Mouse (Mus musculus) cerebellum, adult 2 months (tissue): ENCODE results near the gene Platr17. TPM values are rescaled to one million over a fixed set of nuclear protein-coding genes. Genes with fewer than 3 reads are reported as not detected.
"Not testable (repeated sequence)": the region's sequence is repeated elsewhere in the genome, so short reads cannot be mapped to it uniquely, and the experiment has no call there.

Experiments
- DNase-seq, 2 experiments: peaks; one replicate each; pipeline ENCODE4 v3.0.0; 2021
- H3K27ac ChIP-seq: fragments of 200-500 bp; 2 replicates; pipeline ENCODE4 v1.5.1; 2012; ENCODE audit warnings: low read length, control low read depth, inconsistent platforms; ENCODE audit not compliant: insufficient read depth
- H3K27me3 ChIP-seq: fragments of 200-500 bp; 2 replicates; pipeline ENCODE4 v1.6.1; 2012; ENCODE audit warnings: inconsistent platforms, mild to moderate bottlenecking, low read length, moderate library complexity; ENCODE audit not compliant: control insufficient read depth, insufficient read depth
- H3K4me1 ChIP-seq: fragments of 200-500 bp; 2 replicates; pipeline ENCODE4 v1.6.1; 2011; ENCODE audit warnings: low read length; ENCODE audit not compliant: control insufficient read depth, insufficient read depth
- H3K4me3 ChIP-seq: fragments of 200-500 bp; replicated peaks from 2 replicates; pipeline ENCODE3; 2011; ENCODE audit warnings: mild to moderate bottlenecking, low read depth, low read length, control low read depth; ENCODE audit not compliant: insufficient read depth
- CTCF ChIP-seq: fragments of 200-500 bp; IDR thresholded peaks from 2 replicates; pipeline ENCODE4 v1.5.1; 2011; ENCODE audit warnings: low read depth, mild to moderate bottlenecking, control low read depth, low read length, moderate library complexity, borderline replicate concordance; ENCODE audit not compliant: insufficient read depth
- POLR2A ChIP-seq: fragments of 200-500 bp; IDR thresholded peaks from 2 replicates; pipeline ENCODE4 v1.6.1; 2011; ENCODE audit warnings: low read length, control low read depth, borderline replicate concordance; ENCODE audit not compliant: insufficient read depth
- WGBS: fragments of 180-500 bp; shearing (Covaris S2); methylation state at CpG from one replicate; pipeline ENCODE4 v1.1.7; 2018; 5-methylcytosine and 5-hydroxymethylcytosine counted together
- polyA plus RNA-seq: library from polyadenylated mRNA; depleted of rRNA; stranded (reverse); fragments of >200 nt; gene quantifications from 2 replicates; pipeline ENCODE4 v1.2.3, GENCODE M21; 2012

Platr17 gene
- polyA plus RNA-seq, 1 experiment = 0.65 TPM

DNA sequence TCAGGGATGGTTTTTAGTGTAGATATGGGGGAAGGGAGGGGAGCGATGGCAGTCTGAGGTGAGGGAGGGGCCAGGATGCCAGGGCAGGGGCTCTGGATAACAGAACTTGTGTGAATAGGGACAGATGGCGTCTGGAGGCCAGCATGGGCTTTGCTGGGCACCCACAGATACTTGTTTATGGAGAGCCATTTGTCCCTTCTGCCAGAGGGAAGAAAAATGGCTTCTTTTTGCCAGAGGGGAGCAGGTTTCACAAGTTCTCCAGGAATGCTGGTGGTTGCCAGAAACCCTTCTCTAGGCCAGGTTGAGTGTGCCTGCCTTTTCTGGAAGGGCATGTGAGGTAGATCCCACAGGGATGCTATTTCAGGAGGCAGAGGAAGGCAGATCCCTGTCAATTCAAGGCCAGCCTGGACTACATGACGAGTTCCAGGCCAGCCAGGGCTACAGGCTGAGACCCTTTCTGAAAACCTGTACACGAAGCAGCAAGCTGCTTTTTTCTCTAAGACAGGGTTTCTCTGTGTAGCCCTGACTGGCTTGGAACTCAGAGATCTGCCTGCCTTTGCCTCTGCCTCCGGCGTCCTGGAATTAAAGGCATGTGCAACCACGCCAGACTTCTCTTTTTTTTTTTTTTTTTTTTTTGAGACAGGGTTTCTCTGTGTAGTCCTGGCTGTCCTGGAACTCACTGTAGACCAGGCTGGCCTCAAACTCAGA lies 4.5 kb upstream of the Platr17 start:
- no peaks in the 10 kb centered on the region for H3K27me3 ChIP-seq
- no peaks in the 10 kb centered on the region for H3K4me1 ChIP-seq
- TF ChIP-seq POLR2A (no peak), CTCF (no peak)
- no peak overlapping the region for H3K27ac ChIP-seq
- H3K4me3 ChIP-seq = no peak overlapping the region
- DNase-seq = peak in 1 of 2 experiments; percentile 37
- WGBS = 36% methylated on average over 7 of the region's 7 CpGs

DNA sequence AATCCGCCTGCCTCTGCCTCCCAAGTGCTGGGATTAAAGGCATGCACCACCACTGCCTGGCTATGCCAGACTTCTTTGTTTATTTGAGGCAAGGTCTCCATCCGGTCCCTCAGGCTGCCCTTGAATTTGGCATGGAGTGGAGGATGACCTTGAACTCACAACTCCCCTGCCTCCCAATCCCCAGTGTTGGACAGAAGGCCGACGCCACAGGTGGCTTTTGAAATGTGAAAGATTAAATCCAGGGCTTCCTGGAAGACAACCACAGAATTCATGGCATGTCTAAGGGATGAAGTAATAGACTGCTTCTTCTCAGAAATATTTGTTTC lies 4.0 kb upstream of the Platr17 start:
- no peak overlapping the region for H3K4me3 ChIP-seq
- H3K27ac ChIP-seq = no peak overlapping the region
- no peaks in the 10 kb centered on the region for H3K27me3 ChIP-seq
- TF ChIP-seq CTCF (no peak), POLR2A (no peak)
- DNase-seq = no peak
- H3K4me1 ChIP-seq = no peaks in the 10 kb centered on the region
- WGBS = 72% methylated on average over 4 of the region's 4 CpGs

DNA sequence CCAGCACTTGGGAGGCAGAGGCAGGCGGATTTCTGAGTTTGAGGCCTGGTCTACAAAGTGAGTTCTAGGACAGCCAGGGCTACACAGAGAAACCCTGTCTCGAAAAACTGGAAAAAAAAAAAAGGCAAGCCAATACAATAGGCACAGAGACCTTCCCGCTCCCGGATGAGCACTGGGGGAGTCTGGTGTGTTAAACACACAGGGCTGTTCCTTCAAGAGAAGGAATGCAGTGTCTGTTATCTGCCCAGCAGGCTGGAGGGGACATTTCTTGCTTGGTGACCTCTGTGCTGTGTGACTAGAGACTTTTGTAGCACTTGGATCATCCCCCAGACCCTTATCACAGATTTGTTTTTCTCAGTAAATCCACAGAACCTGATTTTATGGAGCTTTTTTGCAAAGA lies 3.3 kb upstream of the Platr17 start:
- no peak overlapping the region for H3K4me3 ChIP-seq
- no peaks in the 10 kb centered on the region for H3K4me1 ChIP-seq
- DNase-seq = no peak
- H3K27ac ChIP-seq = no peak overlapping the region
- H3K27me3 ChIP-seq = no peaks in the 10 kb centered on the region
- WGBS = 68% methylated on average over 4 of the region's 4 CpGs
- TF ChIP-seq CTCF (no peak), POLR2A (no peak)

DNA sequence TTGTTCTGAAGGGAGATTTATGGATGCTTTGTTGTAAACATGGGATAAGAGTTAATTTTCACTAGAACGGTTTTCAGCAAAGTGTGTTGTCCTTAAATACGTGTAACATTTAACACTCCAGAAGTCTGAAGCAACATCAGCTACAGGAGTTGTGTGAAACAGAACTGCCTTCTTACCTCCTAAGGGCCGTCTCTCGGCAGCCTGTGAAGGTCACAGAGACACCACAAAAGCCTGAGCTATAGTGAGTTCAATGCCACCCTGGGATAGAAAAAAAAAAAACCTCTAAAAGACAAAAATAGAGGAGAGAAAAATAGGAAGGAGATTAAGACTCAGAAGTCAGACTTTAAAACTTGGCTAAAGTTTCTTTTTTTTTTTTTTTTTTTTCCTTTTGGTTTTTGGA lies 2.9 kb upstream of the Platr17 start:
- 78% methylated on average over 4 of the region's 4 CpGs for WGBS
- TF ChIP-seq CTCF = no peak
- no peak for TF ChIP-seq POLR2A
- Histone ChIP-seq H3K4me1 (no peaks in the 10 kb centered on the region), H3K27ac (no peak overlapping the region), H3K4me3 (no peak overlapping the region), H3K27me3 (no peaks in the 10 kb centered on the region)
- no peak for DNase-seq

DNA sequence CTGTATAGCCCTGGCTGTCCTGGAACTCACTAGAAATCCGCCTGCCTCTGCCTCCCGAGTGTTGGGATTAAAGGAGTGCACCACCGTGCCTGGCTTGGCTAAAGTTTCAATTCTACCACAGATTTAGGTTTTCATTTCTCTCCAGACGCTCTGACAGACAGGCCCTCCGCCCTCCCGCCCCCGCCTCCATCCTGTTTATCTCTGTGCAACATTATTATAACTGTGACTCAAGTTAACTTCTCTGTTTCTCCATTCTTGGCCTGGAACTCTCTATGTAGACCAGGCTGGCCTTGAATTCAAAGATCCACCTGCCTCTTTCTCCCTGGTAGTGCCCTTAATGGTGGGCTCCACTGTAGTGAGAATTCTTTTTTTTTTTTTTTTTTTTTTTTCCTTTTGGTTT lies 2.4 kb upstream of the Platr17 start:
- 80% methylated on average over 7 of the region's 7 CpGs for WGBS
- Histone ChIP-seq H3K4me3 (no peak overlapping the region), H3K27me3 (no peaks in the 10 kb centered on the region), H3K4me1 (no peaks in the 10 kb centered on the region), H3K27ac (no peak overlapping the region)
- no peak for DNase-seq
- TF ChIP-seq CTCF = no peak
- TF ChIP-seq POLR2A = no peak

DNA sequence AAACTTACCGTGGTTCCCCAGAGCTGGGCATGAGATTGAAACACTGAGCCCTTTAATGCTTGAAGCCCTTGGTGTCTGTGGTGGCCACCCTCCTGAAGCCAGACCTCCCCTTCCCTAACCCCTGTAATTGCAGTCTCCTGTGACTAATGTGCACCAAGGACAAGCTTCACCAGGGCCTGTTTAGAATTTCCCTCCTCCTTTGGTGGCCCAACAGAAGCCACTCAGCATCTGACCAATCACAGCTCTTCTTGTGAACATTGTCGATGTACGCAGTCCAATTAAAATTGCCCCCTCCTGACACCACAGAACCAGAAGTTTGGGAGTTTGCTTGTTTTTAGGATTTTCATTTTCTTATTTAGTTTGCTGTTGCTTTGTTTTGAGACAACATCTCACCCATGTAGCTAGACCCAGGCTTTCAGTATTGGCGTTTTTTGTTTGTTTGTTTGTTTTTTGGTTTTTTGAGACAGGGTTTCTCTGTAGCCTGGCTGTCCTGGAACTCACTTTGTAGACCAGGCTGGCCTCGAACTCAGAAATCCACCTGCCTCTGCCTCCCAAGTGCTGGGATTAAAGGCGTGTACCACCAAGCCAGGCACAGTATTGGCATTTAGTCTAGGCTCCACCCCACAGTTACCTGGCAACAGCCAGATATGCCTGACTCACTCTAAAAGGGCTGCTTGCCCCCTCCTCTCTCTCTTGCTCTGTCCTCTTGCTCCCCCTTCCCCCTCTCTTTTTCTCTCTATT lies 854 bp upstream of the Platr17 start:
- H3K4me3 ChIP-seq, H3K27ac ChIP-seq, H3K27me3 ChIP-seq, H3K4me1 ChIP-seq, DNase-seq: not testable (repeated sequence)
- 61% methylated on average over 6 of the region's 6 CpGs for WGBS

DNA sequence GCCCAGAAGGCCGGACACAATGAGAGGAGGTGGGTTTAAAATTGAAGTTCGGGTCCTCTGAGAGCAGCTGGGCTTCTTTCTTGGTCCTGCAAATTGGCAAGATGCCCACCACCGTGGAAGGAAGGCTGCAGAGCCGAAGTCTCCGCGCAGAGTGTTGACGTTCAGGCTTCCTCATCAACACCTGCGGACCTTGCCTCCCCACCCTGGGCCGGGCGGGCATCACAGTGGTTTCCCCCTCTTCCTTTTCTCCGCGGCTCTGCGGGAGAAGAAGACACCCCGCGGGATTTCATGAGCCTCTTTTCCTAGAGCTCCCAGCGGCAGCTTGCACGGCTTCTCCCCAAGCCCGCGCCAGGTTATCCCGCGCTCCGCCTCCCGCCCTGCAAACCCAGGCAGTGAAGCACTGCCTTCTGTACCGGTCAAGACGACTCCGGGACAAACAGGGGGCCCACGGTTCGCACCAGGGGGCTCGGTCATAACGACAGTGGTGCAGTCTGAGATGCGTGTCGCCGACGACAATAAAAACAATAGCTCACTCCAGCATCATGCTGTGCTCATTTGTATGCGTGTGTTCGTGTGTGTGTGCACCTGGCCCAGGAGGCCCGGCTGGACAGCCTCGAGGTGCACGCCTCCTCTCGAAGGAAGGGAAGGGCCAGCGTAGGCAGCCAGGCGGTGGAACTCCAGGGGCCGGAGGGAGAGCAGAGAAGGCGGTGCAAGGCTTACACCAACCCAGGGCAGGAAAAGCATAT lies 3.6 kb downstream of the Platr17 start:
- H3K27me3 ChIP-seq = no peaks in the 10 kb centered on the region
- H3K4me3 ChIP-seq = peak overlapping the region; percentile 86
- DNase-seq = peak; percentile 66 to 77
- under 1% methylated on average over 44 of the region's 44 CpGs for WGBS
- H3K4me1 ChIP-seq = no peaks in the 10 kb centered on the region; the same call in 1 of the 2 replicates
- H3K27ac ChIP-seq = peak overlapping the region; percentile 42
- TF ChIP-seq CTCF = no peak
- TF ChIP-seq POLR2A = no peak
